Mouse (Mus musculus): ENCODE results near the gene Il10rb. TPM values are rescaled to one million over a fixed set of nuclear protein-coding genes. Genes with fewer than 3 reads are reported as not detected.
A peak's percentile ranks its signal among the peaks of the same experiment; 100 is the strongest.
"Not testable (repeated sequence)": the region's sequence is repeated elsewhere in the genome, so short reads cannot be mapped to it uniquely, and the experiment has no call there.

Il10rb gene
- total RNA-seq, 1 experiment from 2014 or later: 144 TPM

GRCm38 (mm10) chr16:91404828-91405577 is 961 bp upstream of the Il10rb start:
- no peak for ATAC-seq (ENCODE audit: extremely low read depth, insufficient number of reproducible peaks, low FRiP score, poor library complexity, severe bottlenecking)

- no peak; the same call in 1 of the 2 replicates for ATAC-seq (ENCODE audit: extremely low read depth, insufficient number of reproducible peaks, low FRiP score, poor library complexity, severe bottlenecking)
Observed at GRCm38 (mm10) chr16:91406585-91407220, 739 bp downstream of the Il10rb start.

GRCm38 (mm10) chr16:91413102-91413844 is 7.3 kb downstream of the Il10rb start:
- no peak for ATAC-seq (ENCODE audit: extremely low read depth, insufficient number of reproducible peaks, low FRiP score, poor library complexity, severe bottlenecking)

- ATAC-seq (ENCODE audit: extremely low read depth, insufficient number of reproducible peaks, low FRiP score, poor library complexity, severe bottlenecking): 0 out of 2 replicates have a peak, but pooled peaks have one; percentile 11
Observed at GRCm38 (mm10) chr16:91415391-91416189, 9.6 kb downstream of the Il10rb start.

GRCm38 (mm10) chr16:91416357-91416756 is 10.4 kb downstream of the Il10rb start:
- ATAC-seq (ENCODE audit: extremely low read depth, insufficient number of reproducible peaks, low FRiP score, poor library complexity, severe bottlenecking): no peak

- peak; percentile 89 for ATAC-seq (ENCODE audit: extremely low read depth, insufficient number of reproducible peaks, low FRiP score, poor library complexity, severe bottlenecking)
Observed at GRCm38 (mm10) chr16:91416938-91417337, 11.0 kb downstream of the Il10rb start.

GRCm38 (mm10) chr16:91418531-91418930 is 12.6 kb downstream of the Il10rb start:
- no peak for ATAC-seq (ENCODE audit: extremely low read depth, insufficient number of reproducible peaks, low FRiP score, poor library complexity, severe bottlenecking)

- no peak for ATAC-seq (ENCODE audit: extremely low read depth, insufficient number of reproducible peaks, low FRiP score, poor library complexity, severe bottlenecking)
Observed at GRCm38 (mm10) chr16:91425816-91426215, 19.9 kb downstream of the Il10rb start.

GRCm38 (mm10) chr16:91426586-91426985 is 20.6 kb downstream of the Il10rb start:
- no peak for ATAC-seq (ENCODE audit: extremely low read depth, insufficient number of reproducible peaks, low FRiP score, poor library complexity, severe bottlenecking)

GRCm38 (mm10) chr16:91427461-91427860 is 21.5 kb downstream of the Il10rb start:
- no peak for ATAC-seq (ENCODE audit: extremely low read depth, insufficient number of reproducible peaks, low FRiP score, poor library complexity, severe bottlenecking)

GRCm38 (mm10) chr16:91428259-91428865 is 22.4 kb downstream of the Il10rb start:
- no peak for ATAC-seq (ENCODE audit: extremely low read depth, insufficient number of reproducible peaks, low FRiP score, poor library complexity, severe bottlenecking)

- ATAC-seq (ENCODE audit: extremely low read depth, insufficient number of reproducible peaks, low FRiP score, poor library complexity, severe bottlenecking): no peak
Observed at GRCm38 (mm10) chr16:91432720-91433328, 26.9 kb downstream of the Il10rb start.

- peak; percentile 50 for ATAC-seq (ENCODE audit: extremely low read depth, insufficient number of reproducible peaks, low FRiP score, poor library complexity, severe bottlenecking)
Observed at GRCm38 (mm10) chr16:91433329-91433933, 27.5 kb downstream of the Il10rb start.

GRCm38 (mm10) chr16:91434119-91434518 is 28.2 kb downstream of the Il10rb start:
- ATAC-seq (ENCODE audit: extremely low read depth, insufficient number of reproducible peaks, low FRiP score, poor library complexity, severe bottlenecking): no peak

- no peak for ATAC-seq (ENCODE audit: extremely low read depth, insufficient number of reproducible peaks, low FRiP score, poor library complexity, severe bottlenecking)
Observed at GRCm38 (mm10) chr16:91438081-91438480, 32.1 kb downstream of the Il10rb start.

- ATAC-seq (ENCODE audit: extremely low read depth, insufficient number of reproducible peaks, low FRiP score, poor library complexity, severe bottlenecking): not testable (repeated sequence)
Observed at GRCm38 (mm10) chr16:91438599-91438998, 32.6 kb downstream of the Il10rb start.

GRCm38 (mm10) chr16:91441366-91441765 is 35.4 kb downstream of the Il10rb start:
- ATAC-seq (ENCODE audit: extremely low read depth, insufficient number of reproducible peaks, low FRiP score, poor library complexity, severe bottlenecking): no peak

GRCm38 (mm10) chr16:91441811-91442240 is 35.9 kb downstream of the Il10rb start:
- no peak for ATAC-seq (ENCODE audit: extremely low read depth, insufficient number of reproducible peaks, low FRiP score, poor library complexity, severe bottlenecking)

Data from neutrophil, adult 5-6 weeks (primary cell).